Mouse (Mus musculus) neural tube, embryonic 15.5 days (tissue): ENCODE measurements at regions not wholly inside any gene's neighbourhood (a gene's known extent, or its start where the extent isn't known, plus 50 kb on each side); places are given as distances from the start of the nearest gene placed in this dataset.
A peak's percentile ranks its signal among the peaks of the same experiment; 100 is the strongest.
"Not testable (repeated sequence)": the region's sequence is repeated elsewhere in the genome, so short reads cannot be mapped to it uniquely, and the experiment has no call there.

Source experiments
- ATAC-seq: fragments of 200-750 bp; cut with Nextera tagmentation; 2 replicates; pipeline ENCODE4 v1.8.0; 2017; ENCODE audit warnings: mild to moderate bottlenecking, moderate TSS enrichment, moderate library complexity; ENCODE audit not compliant: low FRiP score
- H3K27ac ChIP-seq: fragments of 300-500 bp; sonication (generic); replicated peaks from 2 replicates; pipeline ENCODE4 v1.5.1; 2015; ENCODE audit warnings: mild to moderate bottlenecking, inconsistent platforms
- H3K27me3 ChIP-seq: fragments of 300-500 bp; sonication (generic); replicated peaks from 2 replicates; pipeline ENCODE4 v1.6.1; 2015; ENCODE audit warnings: inconsistent platforms
- H3K36me3 ChIP-seq: fragments of 300-500 bp; sonication (generic); 2 replicates; pipeline ENCODE4 v1.6.1; 2015; ENCODE audit warnings: inconsistent platforms
- H3K4me1 ChIP-seq: fragments of 300-500 bp; sonication (generic); 2 replicates; pipeline ENCODE4 v1.6.1; 2015; ENCODE audit warnings: inconsistent platforms
- H3K4me2 ChIP-seq: fragments of 300-500 bp; sonication (generic); 2 replicates; pipeline ENCODE4 v1.6.1; 2015; ENCODE audit warnings: inconsistent platforms, mild to moderate bottlenecking, moderate library complexity
- H3K4me3 ChIP-seq: fragments of 300-500 bp; sonication (generic); replicated peaks from 2 replicates; pipeline ENCODE4 v1.5.1; 2015; ENCODE audit warnings: mild to moderate bottlenecking, inconsistent platforms
- H3K9ac ChIP-seq: fragments of 300-500 bp; sonication (generic); replicated peaks from 2 replicates; pipeline ENCODE4 v1.6.1; 2015; ENCODE audit warnings: mild to moderate bottlenecking, inconsistent platforms
- H3K9me3 ChIP-seq: fragments of 300-500 bp; sonication (generic); replicated peaks from 2 replicates; pipeline ENCODE4 v1.6.1; 2016; ENCODE audit warnings: inconsistent platforms
- WGBS: fragments of 180-500 bp; shearing (Covaris S2); methylation state at CpG from one replicate; pipeline ENCODE4 v1.1.7; 2015; ENCODE audit warnings: mixed read lengths; 5-methylcytosine and 5-hydroxymethylcytosine counted together

- no peak overlapping the region for H3K4me2 ChIP-seq
- H3K4me1 ChIP-seq = no peaks in the 10 kb centered on the region
- no peak for ATAC-seq
- WGBS = 19% methylated on average over 2 of the region's 2 CpGs
- H3K9ac ChIP-seq = no peak overlapping the region
- H3K4me3 ChIP-seq = no peak overlapping the region
- no peaks in the 10 kb centered on the region for H3K36me3 ChIP-seq
- no peaks in the 10 kb centered on the region for H3K27me3 ChIP-seq
- H3K9me3 ChIP-seq = no peaks in the 10 kb centered on the region
- H3K27ac ChIP-seq = no peak overlapping the region
Measured at GRCm38 (mm10) chr10:46733760-46734265, 1156.2 kb downstream of the Hace1 start.

GRCm38 (mm10) chr10:46741098-46741497 is 1163.5 kb downstream of the Hace1 start:
- no peaks in the 10 kb centered on the region for H3K4me1 ChIP-seq
- no peak for ATAC-seq
- H3K4me2 ChIP-seq = no peak overlapping the region
- H3K27ac ChIP-seq = no peak overlapping the region
- no peaks in the 10 kb centered on the region for H3K9me3 ChIP-seq
- H3K4me3 ChIP-seq = no peak overlapping the region
- no peak overlapping the region for H3K9ac ChIP-seq
- no peaks in the 10 kb centered on the region for H3K27me3 ChIP-seq
- no peaks in the 10 kb centered on the region for H3K36me3 ChIP-seq
- WGBS = 91% methylated on average over 3 of the region's 3 CpGs

GRCm38 (mm10) chr10:46742131-46742530 is 1164.5 kb downstream of the Hace1 start:
- Histone ChIP-seq H3K36me3 (no peaks in the 10 kb centered on the region), H3K27ac (no peak overlapping the region), H3K4me3 (no peak overlapping the region), H3K4me1 (no peaks in the 10 kb centered on the region), H3K9me3 (no peaks in the 10 kb centered on the region), H3K27me3 (no peaks in the 10 kb centered on the region), H3K9ac (no peak overlapping the region), H3K4me2 (no peak overlapping the region)
- ATAC-seq = no peak
- WGBS = 92% methylated on average over 3 of the region's 3 CpGs

- H3K4me3 ChIP-seq = no peak overlapping the region
- no peak overlapping the region for H3K9ac ChIP-seq
- 76% methylated on average over 1 of the region's 1 CpGs for WGBS
- no peak overlapping the region for H3K4me2 ChIP-seq
- H3K4me1 ChIP-seq = no peaks in the 10 kb centered on the region
- H3K27ac ChIP-seq = no peak overlapping the region
- no peaks in the 10 kb centered on the region for H3K9me3 ChIP-seq
- H3K36me3 ChIP-seq = no peaks in the 10 kb centered on the region
- H3K27me3 ChIP-seq = no peaks in the 10 kb centered on the region
- ATAC-seq = no peak
Measured at GRCm38 (mm10) chr10:46760923-46761322, 1183.3 kb downstream of the Hace1 start.

GRCm38 (mm10) chr10:46778729-46779128 is 1201.1 kb downstream of the Hace1 start:
- Histone ChIP-seq H3K4me1 (no peaks in the 10 kb centered on the region), H3K9ac (no peak overlapping the region), H3K27ac (no peak overlapping the region), H3K36me3 (no peaks in the 10 kb centered on the region), H3K27me3 (no peaks in the 10 kb centered on the region), H3K4me2 (no peak overlapping the region), H3K9me3 (no peaks in the 10 kb centered on the region), H3K4me3 (no peak overlapping the region)
- ATAC-seq = no peak
- WGBS = 37% methylated on average over 2 of the region's 2 CpGs

GRCm38 (mm10) chr10:46785723-46786122 is 1208.1 kb downstream of the Hace1 start:
- H3K27ac ChIP-seq, H3K4me2 ChIP-seq, H3K4me1 ChIP-seq, ATAC-seq, H3K9ac ChIP-seq, H3K27me3 ChIP-seq, H3K9me3 ChIP-seq, H3K36me3 ChIP-seq, H3K4me3 ChIP-seq: not testable (repeated sequence)
- WGBS = 90% methylated on average over 7 of the region's 7 CpGs

GRCm38 (mm10) chr10:46814271-46814670 is 1236.6 kb downstream of the Hace1 start:
- no peak overlapping the region for H3K4me3 ChIP-seq
- 86% methylated on average over 1 of the region's 1 CpGs for WGBS

GRCm38 (mm10) chr10:46819133-46819532 is 1241.5 kb downstream of the Hace1 start:
- H3K9me3 ChIP-seq = no peaks in the 10 kb centered on the region
- H3K4me2 ChIP-seq = no peak overlapping the region
- no peak for ATAC-seq
- no peak overlapping the region for H3K9ac ChIP-seq
- H3K36me3 ChIP-seq = no peaks in the 10 kb centered on the region
- 42% methylated on average over 2 of the region's 2 CpGs for WGBS
- no peak overlapping the region for H3K4me3 ChIP-seq
- no peaks in the 10 kb centered on the region for H3K4me1 ChIP-seq
- no peak overlapping the region for H3K27ac ChIP-seq
- no peaks in the 10 kb centered on the region for H3K27me3 ChIP-seq

More at GRCm38 (mm10) chr10:46814271-46814670, 1236.6 kb downstream of the Hace1 start:
- no peak for ATAC-seq
- Histone ChIP-seq H3K27me3 (no peaks in the 10 kb centered on the region), H3K36me3 (no peaks in the 10 kb centered on the region), H3K4me2 (no peak overlapping the region), H3K27ac (no peak overlapping the region), H3K4me1 (no peaks in the 10 kb centered on the region), H3K9me3 (no peaks in the 10 kb centered on the region), H3K9ac (no peak overlapping the region)

- H3K4me2 ChIP-seq = no peak overlapping the region
- H3K27me3 ChIP-seq = no peaks in the 10 kb centered on the region
- no peaks in the 10 kb centered on the region for H3K36me3 ChIP-seq
- no peak overlapping the region for H3K4me3 ChIP-seq
- no peak overlapping the region for H3K9ac ChIP-seq
- no peak overlapping the region for H3K27ac ChIP-seq
- 96% methylated on average over 1 of the region's 1 CpGs for WGBS
- no peaks in the 10 kb centered on the region for H3K4me1 ChIP-seq
- no peaks in the 10 kb centered on the region for H3K9me3 ChIP-seq
- no peak for ATAC-seq
Measured at GRCm38 (mm10) chr10:46819965-46820364, 1242.3 kb downstream of the Hace1 start.

- 39% methylated on average over 1 of the region's 1 CpGs for WGBS
- Histone ChIP-seq H3K9me3 (no peaks in the 10 kb centered on the region), H3K27ac (no peak overlapping the region), H3K9ac (no peak overlapping the region), H3K4me3 (no peak overlapping the region), H3K27me3 (no peaks in the 10 kb centered on the region), H3K36me3 (no peaks in the 10 kb centered on the region), H3K4me2 (no peak overlapping the region), H3K4me1 (no peaks in the 10 kb centered on the region)
- ATAC-seq = no peak
Measured at GRCm38 (mm10) chr10:46823837-46824236, 1246.2 kb downstream of the Hace1 start.

GRCm38 (mm10) chr10:46826012-46826411 is 1248.4 kb downstream of the Hace1 start:
- no peak overlapping the region for H3K4me2 ChIP-seq
- 25% methylated on average over 3 of the region's 3 CpGs for WGBS
- H3K9ac ChIP-seq = no peak overlapping the region
- ATAC-seq = no peak
- H3K4me1 ChIP-seq = no peaks in the 10 kb centered on the region
- no peaks in the 10 kb centered on the region for H3K27me3 ChIP-seq
- H3K4me3 ChIP-seq = no peak overlapping the region
- 0 out of 2 replicates have a peak overlapping the region, but pooled peaks have one; percentile 6 for H3K27ac ChIP-seq
- no peaks in the 10 kb centered on the region for H3K9me3 ChIP-seq
- no peaks in the 10 kb centered on the region for H3K36me3 ChIP-seq

GRCm38 (mm10) chr10:46826639-46827038 is 1249.0 kb downstream of the Hace1 start:
- H3K9ac ChIP-seq = no peak overlapping the region
- H3K4me3 ChIP-seq = no peak overlapping the region
- no peaks in the 10 kb centered on the region for H3K9me3 ChIP-seq
- ATAC-seq = no peak; the same call in 1 of the 2 replicates
- H3K27me3 ChIP-seq = no peaks in the 10 kb centered on the region
- H3K27ac ChIP-seq = 0 out of 2 replicates have a peak overlapping the region, but pooled peaks have one; percentile 20
- WGBS = 3% methylated on average over 1 of the region's 1 CpGs
- no peak overlapping the region for H3K4me2 ChIP-seq
- no peaks in the 10 kb centered on the region for H3K4me1 ChIP-seq
- no peaks in the 10 kb centered on the region for H3K36me3 ChIP-seq
